Mouse (Mus musculus) layer of hippocampus, adult 18-20 months (tissue): ENCODE measurements at regions not wholly inside any gene's neighbourhood (a gene's known extent, or its start where the extent isn't known, plus 50 kb on each side); places are given as distances from the start of the nearest gene placed in this dataset.

Experiments
- DNase-seq, 2 experiments: peaks; one replicate each; pipeline ENCODE4 v3.0.0; 2022; ENCODE audit warnings: low spot score in 2 of 2

DNA sequence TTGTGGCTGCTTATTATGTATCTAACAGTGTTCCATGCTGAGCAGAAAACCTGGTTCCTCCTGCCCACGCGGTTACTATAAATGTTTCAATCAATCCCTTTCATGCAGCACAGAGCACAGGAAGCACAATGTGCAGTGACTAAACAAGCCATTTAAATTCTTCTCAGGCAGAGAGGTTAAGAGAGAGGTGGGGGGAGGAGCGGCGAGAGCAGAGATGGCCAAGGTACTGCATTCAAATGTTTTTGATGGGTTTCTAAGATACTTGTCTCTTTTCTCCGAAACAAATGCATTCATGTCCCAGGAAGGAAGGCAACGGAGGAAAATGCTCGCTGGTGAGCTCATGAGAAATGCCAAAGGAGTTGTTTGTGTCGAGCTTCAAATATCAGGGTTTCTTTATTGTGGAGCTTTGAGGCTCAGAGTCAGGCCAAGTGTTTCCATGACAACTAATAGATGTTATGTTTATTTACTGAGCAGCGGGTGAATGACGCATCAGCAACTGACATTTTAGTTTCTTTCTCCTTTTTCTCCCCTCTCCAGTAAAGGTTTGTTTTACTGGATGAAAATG lies 122.8 kb upstream of the Npvf start:
- DNase-seq = peak; percentile 75 to 92

DNA sequence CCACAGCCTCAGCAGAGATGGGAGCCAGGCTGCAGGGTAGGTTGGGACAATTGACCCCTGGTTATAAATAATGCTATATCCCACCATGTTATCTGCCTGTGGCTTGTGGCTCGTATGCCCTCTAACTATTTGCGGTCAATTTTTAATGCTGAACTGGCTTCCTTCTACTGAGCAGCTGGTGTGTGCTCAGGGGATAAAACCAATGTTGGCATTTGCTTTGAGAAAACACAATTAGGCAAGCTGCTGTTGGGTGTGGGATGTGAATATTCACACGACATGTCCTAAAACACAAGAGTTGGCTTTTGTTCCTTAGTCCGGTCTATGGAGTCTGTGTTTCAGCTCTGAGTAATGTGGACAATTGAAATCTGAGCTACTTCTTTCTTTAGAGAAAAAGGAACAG lies 123.6 kb upstream of the Npvf start:
- peak in 1 of 2 experiments; percentile 47 for DNase-seq

- DNase-seq = no peak
These were observed 126.4 kb upstream of the Npvf start for GRCm38 (mm10) chr6:50780677-50781076.

DNA sequence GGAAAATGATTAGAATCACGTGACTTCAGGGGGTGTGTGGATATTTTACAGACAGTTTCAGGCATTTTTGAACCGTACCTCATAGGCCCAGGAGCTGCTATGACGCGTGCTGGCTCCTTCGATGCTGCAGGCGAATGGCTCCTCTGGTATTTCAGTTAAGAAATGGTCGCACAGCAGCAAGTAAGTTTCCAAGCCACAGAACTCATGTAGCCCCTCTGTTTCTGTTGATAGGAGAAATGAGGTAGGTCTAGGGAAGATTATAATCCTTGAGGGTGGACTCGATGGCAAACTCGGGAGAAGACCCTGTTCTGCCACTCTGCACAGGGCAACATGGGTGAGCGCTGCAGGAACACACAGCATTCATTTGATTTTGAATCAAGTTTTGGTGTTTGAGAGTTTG lies 127.0 kb upstream of the Npvf start:
- no peak for DNase-seq

GRCm38 (mm10) chr6:50782221-50782620 lies 128.0 kb upstream of the Npvf start:
- DNase-seq = no peak

GRCm38 (mm10) chr6:50783494-50783893 lies 129.3 kb upstream of the Npvf start:
- peak in 1 of 2 experiments; percentile 29 for DNase-seq

DNA sequence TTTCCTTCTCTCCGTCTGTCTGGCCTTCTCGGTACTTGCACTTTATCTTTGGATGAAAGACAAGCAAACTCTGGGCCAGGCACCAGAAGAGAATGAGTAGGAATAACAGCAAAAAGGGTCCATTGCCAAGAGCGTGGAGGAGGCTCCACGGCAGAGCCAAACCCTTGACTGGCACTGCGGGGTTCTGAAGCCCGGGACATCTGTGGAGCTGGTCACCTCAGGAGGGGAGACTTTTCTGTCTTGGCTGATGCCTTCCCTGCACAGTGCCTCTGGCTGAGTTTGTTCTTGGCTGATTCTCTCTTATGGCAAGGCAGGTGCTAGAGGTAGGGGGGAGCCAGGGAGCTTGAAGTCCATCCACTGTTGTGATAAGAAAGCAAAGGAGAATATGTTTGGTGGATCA lies 130.1 kb upstream of the Npvf start:
- DNase-seq = peak in 1 of 2 experiments; percentile 23

DNA sequence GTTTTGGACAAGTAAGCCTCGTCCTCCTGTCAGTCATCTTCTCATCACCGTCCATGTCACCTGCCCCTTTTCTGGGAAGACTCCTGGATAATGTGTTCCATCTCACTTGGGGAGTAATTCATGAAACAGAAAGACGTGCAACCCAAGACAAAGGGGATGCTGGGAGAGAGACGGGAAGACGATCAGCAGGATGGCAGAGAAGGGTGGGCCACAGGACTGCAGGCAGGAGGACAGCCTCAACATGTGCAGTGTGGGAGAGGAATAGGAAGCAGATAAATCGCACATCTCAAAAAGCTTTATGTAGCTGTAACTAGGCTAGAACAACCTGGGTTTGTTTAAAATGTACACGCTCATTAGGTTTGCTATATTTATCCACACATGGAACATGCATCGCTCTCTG lies 133.4 kb upstream of the Npvf start:
- DNase-seq = no peak

GRCm38 (mm10) chr6:50799963-50800362 lies 145.7 kb upstream of the Npvf start:
- no peak for DNase-seq

GRCm38 (mm10) chr6:50802956-50803355 lies 148.7 kb upstream of the Npvf start:
- no peak for DNase-seq

- DNase-seq = no peak
These were observed 150.3 kb upstream of the Npvf start for GRCm38 (mm10) chr6:50804477-50805005.

DNA sequence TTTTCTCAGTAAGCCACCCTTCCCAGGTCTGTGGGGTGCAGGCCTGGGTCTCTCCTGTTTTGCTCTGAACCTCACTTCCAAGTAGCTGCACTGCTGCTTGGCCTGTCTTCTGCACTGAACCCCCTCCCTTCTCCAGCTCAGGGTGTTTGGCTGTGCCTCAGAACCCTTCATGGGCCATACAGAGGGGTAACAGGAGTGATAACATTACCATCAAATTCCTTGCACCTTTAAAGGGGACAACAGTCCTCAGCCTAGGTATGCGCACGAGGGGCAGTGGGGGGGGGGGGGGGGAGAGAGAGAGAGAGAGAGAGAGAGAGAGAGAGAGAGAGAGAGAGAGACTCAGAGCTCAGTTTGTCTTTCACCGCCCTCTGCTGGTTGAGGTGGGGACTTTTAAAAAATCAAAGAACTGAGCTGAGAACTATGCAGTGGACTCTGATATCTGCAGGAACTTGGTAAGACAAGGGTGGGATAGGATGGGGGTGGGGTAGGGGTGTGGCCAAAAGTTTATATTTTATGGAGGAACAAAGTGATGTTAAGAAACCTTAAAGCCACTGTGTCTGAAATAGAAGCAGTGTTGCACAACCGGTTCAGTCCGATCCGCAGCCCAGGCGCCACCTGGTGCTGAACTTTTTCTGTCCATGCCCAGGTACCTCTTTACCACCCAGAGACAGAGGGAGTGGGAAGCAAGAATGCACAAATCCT lies 152.3 kb upstream of the Npvf start:
- DNase-seq = peak in 1 of 2 experiments; percentile 71

DNA sequence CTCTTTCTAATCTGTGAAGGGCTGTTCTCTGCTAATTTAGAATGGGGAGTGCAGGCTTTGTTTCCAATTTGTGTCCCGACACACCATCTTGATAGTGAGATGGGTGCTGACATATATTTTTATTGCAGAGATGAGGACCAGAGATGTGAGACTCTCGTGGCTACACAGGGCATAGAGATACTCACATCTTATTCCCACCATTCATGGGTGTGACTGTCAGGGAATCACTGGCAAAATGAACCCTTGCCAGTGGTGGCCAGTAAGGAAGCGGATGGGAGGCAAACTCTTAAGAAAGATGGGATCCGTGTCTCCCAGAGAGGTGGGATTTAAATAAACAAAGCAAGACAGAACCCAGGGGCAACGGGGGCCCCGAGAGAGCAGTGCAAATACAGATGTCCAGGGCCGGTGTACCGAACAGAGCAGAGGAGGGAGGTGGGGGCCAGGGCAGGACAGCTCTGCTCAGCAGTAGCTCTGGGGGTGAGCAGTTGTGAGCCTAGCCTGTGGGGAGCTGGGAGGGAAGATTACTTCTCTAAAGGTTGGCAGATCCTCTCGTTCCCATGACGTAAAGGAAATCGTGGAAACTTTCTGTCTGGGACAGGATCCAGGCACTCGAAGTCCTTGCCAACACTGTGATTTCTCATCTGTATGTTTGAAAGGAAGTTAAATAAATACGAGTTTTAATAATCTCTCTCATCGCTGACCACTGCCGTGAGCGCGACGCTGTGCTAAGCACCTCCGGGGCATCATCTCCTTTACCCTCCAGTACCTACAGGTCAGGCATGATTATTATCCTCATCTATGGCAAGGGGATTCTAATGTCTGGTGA lies 153.2 kb upstream of the Npvf start:
- DNase-seq = no peak

- peak; percentile 56 to 84 for DNase-seq
These were observed 153.9 kb upstream of the Npvf start for GRCm38 (mm10) chr6:50808126-50808525.

GRCm38 (mm10) chr6:50808811-50809668 lies 154.8 kb upstream of the Npvf start:
- DNase-seq = no peak

- DNase-seq = no peak
These were observed 155.4 kb upstream of the Npvf start for GRCm38 (mm10) chr6:50809669-50809983.

DNA sequence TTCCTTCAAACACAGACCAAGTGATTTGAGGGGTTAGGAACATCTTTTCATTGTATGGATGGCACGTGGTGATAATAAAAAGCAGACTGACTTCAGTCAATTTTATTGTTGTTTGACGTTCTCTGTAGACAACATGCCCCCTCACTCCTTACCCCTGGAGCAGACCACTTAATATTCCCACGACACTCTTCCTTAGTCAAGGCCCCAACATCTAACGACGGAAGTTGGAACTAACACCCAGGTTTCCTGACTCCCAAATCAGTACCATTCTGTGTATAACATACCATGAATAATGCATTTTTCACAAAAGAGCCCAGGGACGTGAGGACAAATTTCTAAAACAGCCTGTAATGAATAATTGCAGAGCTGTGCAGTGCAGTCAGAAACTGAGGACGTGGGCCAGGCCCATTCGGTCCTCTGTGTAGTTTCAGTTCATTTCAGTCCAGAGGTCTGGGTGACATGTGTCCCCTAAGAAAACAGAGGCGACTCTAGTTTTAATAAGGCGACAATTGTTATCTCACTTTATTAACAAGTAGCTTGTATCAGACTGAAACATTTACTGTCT lies 160.8 kb upstream of the Npvf start:
- DNase-seq = no peak

- DNase-seq = no peak
These were observed 161.3 kb upstream of the Npvf start for GRCm38 (mm10) chr6:50815579-50815978.

DNA sequence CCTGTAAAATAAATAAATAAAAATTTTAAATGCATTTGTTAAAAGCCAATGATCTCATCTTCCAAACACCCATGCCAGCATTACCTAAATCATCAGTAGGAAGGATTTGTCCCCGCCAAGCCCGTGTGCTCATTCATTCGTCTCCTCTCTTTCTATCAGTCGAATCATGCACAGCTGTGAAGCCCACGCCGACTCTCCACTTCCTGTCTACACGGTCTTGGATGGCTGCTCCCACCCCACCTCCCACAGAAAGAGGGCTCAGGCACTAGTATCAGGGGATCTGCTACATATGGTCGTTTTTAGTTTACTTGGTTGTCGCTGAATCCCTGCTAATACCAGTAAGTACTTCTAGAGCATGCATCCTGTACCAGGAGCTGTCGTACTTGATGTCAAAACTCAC lies 163.2 kb upstream of the Npvf start:
- no peak for DNase-seq

GRCm38 (mm10) chr6:50818433-50818832 lies 164.2 kb upstream of the Npvf start:
- DNase-seq = no peak
